Mouse (Mus musculus): Measurements from ENCODE around the gene Col4a1. TPM values are rescaled to one million over a fixed set of nuclear protein-coding genes. Genes with fewer than 3 reads are reported as not detected.
A peak's percentile ranks its signal among the peaks of the same experiment; 100 is the strongest.

Gene Col4a1
- polyA plus RNA-seq, 1 experiment from 2014 or later, result 250 TPM

GRCm38 (mm10) chr8:11331561-11331960 lies 18.9 kb upstream of the Col4a1 start:
- H3K27ac ChIP-seq (replicated peaks in 1 of 2; ENCODE audit: control insufficient read depth in 1 of 2, insufficient read depth in 1 of 2, low read depth in 2 of 2, low read length in 2 of 2), result peak overlapping the region; percentile 81 to 94
- H3K4me2 ChIP-seq (ENCODE audit: low read length), result peak overlapping the region; percentile 6
- H3K4me3 ChIP-seq (ENCODE audit: control insufficient read depth in 1 of 2, insufficient read depth in 1 of 2, low read depth in 1 of 2, low read length in 2 of 2), result no peak overlapping the region
- H3K9me3 ChIP-seq (ENCODE audit: control insufficient read depth, low read length), result no peaks in the 10 kb centered on the region
- ATAC-seq (ENCODE audit: insufficient number of reproducible peaks, insufficient read depth, low FRiP score, low read depth), result 0 out of 2 replicates have a peak, but pooled peaks have one; percentile 2
- 16% methylated on average over 4 of the region's 4 CpGs for WGBS
- H3K4me1 ChIP-seq (ENCODE audit: control insufficient read depth in 2 of 2, insufficient read depth in 2 of 2, low read length in 2 of 2), result peaks cover 62 to 75% of the 10 kb centered on the region in 2 experiments
- no peaks in the 10 kb centered on the region for H3K27me3 ChIP-seq (ENCODE audit: control insufficient read depth, insufficient read depth, low read length)
- H3K9ac ChIP-seq (ENCODE audit: low read length), result no peak overlapping the region
- H3K36me3 ChIP-seq (ENCODE audit: control insufficient read depth, insufficient read depth, low read length), result no peaks in the 10 kb centered on the region

- Histone ChIP-seq H3K4me2 (ENCODE audit: low read length) (no peak overlapping the region), H3K27ac (replicated peaks in 1 of 2; ENCODE audit: control insufficient read depth in 1 of 2, insufficient read depth in 1 of 2, low read depth in 2 of 2, low read length in 2 of 2) (peak overlapping the region; percentile 56 to 63; a peak in 3 of 4 replicates), H3K9me3 (ENCODE audit: control insufficient read depth, low read length) (no peaks in the 10 kb centered on the region), H3K9ac (ENCODE audit: low read length) (0 out of 2 replicates have a peak overlapping the region, but pooled peaks have one; percentile 17), H3K27me3 (ENCODE audit: control insufficient read depth, insufficient read depth, low read length) (no peaks in the 10 kb centered on the region), H3K4me3 (ENCODE audit: control insufficient read depth in 1 of 2, insufficient read depth in 1 of 2, low read depth in 1 of 2, low read length in 2 of 2) (no peak overlapping the region), H3K4me1 (ENCODE audit: control insufficient read depth in 2 of 2, insufficient read depth in 2 of 2, low read length in 2 of 2) (peaks cover 58 to 80% of the 10 kb centered on the region in 2 experiments), H3K36me3 (ENCODE audit: control insufficient read depth, insufficient read depth, low read length) (0 out of 2 replicates have a peak, but pooled peaks cover 2% of the 10 kb centered on the region)
- ATAC-seq (ENCODE audit: insufficient number of reproducible peaks, insufficient read depth, low FRiP score, low read depth), result no peak
- WGBS, result 58% methylated on average over 5 of the region's 5 CpGs
These were observed 15.2 kb upstream of the Col4a1 start for GRCm38 (mm10) chr8:11327722-11328417.

- no peak; the same call in 1 of the 2 replicates for ATAC-seq (ENCODE audit: insufficient number of reproducible peaks, insufficient read depth, low FRiP score, low read depth)
- 6% methylated on average over 4 of the region's 4 CpGs for WGBS
These were observed 14.7 kb upstream of the Col4a1 start for GRCm38 (mm10) chr8:11327298-11327697.

GRCm38 (mm10) chr8:11324801-11325395 lies 12.3 kb upstream of the Col4a1 start:
- 36% methylated on average over 6 of the region's 6 CpGs for WGBS
- Histone ChIP-seq H3K4me1 (ENCODE audit: control insufficient read depth in 2 of 2, insufficient read depth in 2 of 2, low read length in 2 of 2) (peaks cover 40 to 77% of the 10 kb centered on the region in 2 experiments), H3K27ac (replicated peaks in 1 of 2; ENCODE audit: control insufficient read depth in 1 of 2, insufficient read depth in 1 of 2, low read depth in 2 of 2, low read length in 2 of 2) (peak overlapping the region; percentile 60 to 76), H3K36me3 (ENCODE audit: control insufficient read depth, insufficient read depth, low read length) (peaks cover 7% of the 10 kb centered on the region; the same call in 1 of the 2 replicates), H3K4me2 (ENCODE audit: low read length) (no peak overlapping the region), H3K4me3 (ENCODE audit: control insufficient read depth in 1 of 2, insufficient read depth in 1 of 2, low read depth in 1 of 2, low read length in 2 of 2) (no peak overlapping the region), H3K9ac (ENCODE audit: low read length) (peak overlapping the region; percentile 36; the same call in 1 of the 2 replicates), H3K9me3 (ENCODE audit: control insufficient read depth, low read length) (no peaks in the 10 kb centered on the region), H3K27me3 (ENCODE audit: control insufficient read depth, insufficient read depth, low read length) (no peaks in the 10 kb centered on the region)
- ATAC-seq (ENCODE audit: insufficient number of reproducible peaks, insufficient read depth, low FRiP score, low read depth), result no peak

More at GRCm38 (mm10) chr8:11327298-11327697, 14.7 kb upstream of the Col4a1 start:
- no peak overlapping the region for H3K4me3 ChIP-seq (ENCODE audit: control insufficient read depth in 1 of 2, insufficient read depth in 1 of 2, low read depth in 1 of 2, low read length in 2 of 2)
- no peaks in the 10 kb centered on the region for H3K27me3 ChIP-seq (ENCODE audit: control insufficient read depth, insufficient read depth, low read length)
- H3K9me3 ChIP-seq (ENCODE audit: control insufficient read depth, low read length), result no peaks in the 10 kb centered on the region
- H3K4me2 ChIP-seq (ENCODE audit: low read length), result no peak overlapping the region
- H3K36me3 ChIP-seq (ENCODE audit: control insufficient read depth, insufficient read depth, low read length), result 0 out of 2 replicates have a peak, but pooled peaks cover 2% of the 10 kb centered on the region
- H3K9ac ChIP-seq (ENCODE audit: low read length), result no peak overlapping the region
- peak overlapping the region; percentile 56 to 63 for H3K27ac ChIP-seq (replicated peaks in 1 of 2; ENCODE audit: control insufficient read depth in 1 of 2, insufficient read depth in 1 of 2, low read depth in 2 of 2, low read length in 2 of 2)
- peaks cover 56 to 79% of the 10 kb centered on the region in 2 experiments for H3K4me1 ChIP-seq (ENCODE audit: control insufficient read depth in 2 of 2, insufficient read depth in 2 of 2, low read length in 2 of 2)

GRCm38 (mm10) chr8:11323681-11324080 lies 11.1 kb upstream of the Col4a1 start:
- Histone ChIP-seq H3K4me2 (ENCODE audit: low read length) (no peak overlapping the region), H3K4me1 (ENCODE audit: control insufficient read depth in 2 of 2, insufficient read depth in 2 of 2, low read length in 2 of 2) (peaks cover 39 to 77% of the 10 kb centered on the region in 2 experiments), H3K9ac (ENCODE audit: low read length) (0 out of 2 replicates have a peak overlapping the region, but pooled peaks have one; percentile 16), H3K36me3 (ENCODE audit: control insufficient read depth, insufficient read depth, low read length) (peaks cover 18% of the 10 kb centered on the region), H3K27me3 (ENCODE audit: control insufficient read depth, insufficient read depth, low read length) (no peaks in the 10 kb centered on the region), H3K27ac (replicated peaks in 1 of 2; ENCODE audit: control insufficient read depth in 1 of 2, insufficient read depth in 1 of 2, low read depth in 2 of 2, low read length in 2 of 2) (peak overlapping the region; percentile 29 to 52; a peak in 1 of 4 replicates), H3K9me3 (ENCODE audit: control insufficient read depth, low read length) (no peaks in the 10 kb centered on the region), H3K4me3 (ENCODE audit: control insufficient read depth in 1 of 2, insufficient read depth in 1 of 2, low read depth in 1 of 2, low read length in 2 of 2) (no peak overlapping the region)
- 88% methylated on average over 1 of the region's 1 CpGs for WGBS
- no peak for ATAC-seq (ENCODE audit: insufficient number of reproducible peaks, insufficient read depth, low FRiP score, low read depth)

GRCm38 (mm10) chr8:11322724-11323585 lies 10.3 kb upstream of the Col4a1 start:
- 0 out of 2 replicates have a peak, but pooled peaks have one; percentile 28 for ATAC-seq (ENCODE audit: insufficient number of reproducible peaks, insufficient read depth, low FRiP score, low read depth)
- Histone ChIP-seq H3K36me3 (ENCODE audit: control insufficient read depth, insufficient read depth, low read length) (peaks cover 21% of the 10 kb centered on the region), H3K27ac (replicated peaks in 1 of 2; ENCODE audit: control insufficient read depth in 1 of 2, insufficient read depth in 1 of 2, low read depth in 2 of 2, low read length in 2 of 2) (peak overlapping the region; percentile 52 to 60; a peak in 3 of 4 replicates), H3K4me1 (ENCODE audit: control insufficient read depth in 2 of 2, insufficient read depth in 2 of 2, low read length in 2 of 2) (peaks cover 36 to 76% of the 10 kb centered on the region in 2 experiments), H3K4me2 (ENCODE audit: low read length) (no peak overlapping the region), H3K9me3 (ENCODE audit: control insufficient read depth, low read length) (no peaks in the 10 kb centered on the region), H3K4me3 (ENCODE audit: control insufficient read depth in 1 of 2, insufficient read depth in 1 of 2, low read depth in 1 of 2, low read length in 2 of 2) (no peak overlapping the region), H3K27me3 (ENCODE audit: control insufficient read depth, insufficient read depth, low read length) (no peaks in the 10 kb centered on the region), H3K9ac (ENCODE audit: low read length) (no peak overlapping the region)
- 60% methylated on average over 5 of the region's 5 CpGs for WGBS

GRCm38 (mm10) chr8:11321841-11322240 lies 9.2 kb upstream of the Col4a1 start:
- H3K36me3 ChIP-seq (ENCODE audit: control insufficient read depth, insufficient read depth, low read length), result peaks cover 25% of the 10 kb centered on the region
- H3K9me3 ChIP-seq (ENCODE audit: control insufficient read depth, low read length), result no peaks in the 10 kb centered on the region
- peak overlapping the region; percentile 3 to 48; a peak in 1 of 4 replicates for H3K27ac ChIP-seq (replicated peaks in 1 of 2; ENCODE audit: control insufficient read depth in 1 of 2, insufficient read depth in 1 of 2, low read depth in 2 of 2, low read length in 2 of 2)
- no peak overlapping the region for H3K4me3 ChIP-seq (ENCODE audit: control insufficient read depth in 1 of 2, insufficient read depth in 1 of 2, low read depth in 1 of 2, low read length in 2 of 2)
- peaks cover 30 to 75% of the 10 kb centered on the region in 2 experiments for H3K4me1 ChIP-seq (ENCODE audit: control insufficient read depth in 2 of 2, insufficient read depth in 2 of 2, low read length in 2 of 2)
- H3K9ac ChIP-seq (ENCODE audit: low read length), result no peak overlapping the region
- WGBS, result 72% methylated on average over 7 of the region's 7 CpGs
- no peak for ATAC-seq (ENCODE audit: insufficient number of reproducible peaks, insufficient read depth, low FRiP score, low read depth)
- no peak overlapping the region for H3K4me2 ChIP-seq (ENCODE audit: low read length)
- no peaks in the 10 kb centered on the region for H3K27me3 ChIP-seq (ENCODE audit: control insufficient read depth, insufficient read depth, low read length)
